Mouse (Mus musculus): Measurements from ENCODE around the gene Prox1. TPM values are rescaled to one million over a fixed set of nuclear protein-coding genes. Genes with fewer than 3 reads are reported as not detected.

The Prox1 gene
- polyA plus RNA-seq, 3 experiments from 2014 or later = 0.18 TPM; not detected in 2

DNA sequence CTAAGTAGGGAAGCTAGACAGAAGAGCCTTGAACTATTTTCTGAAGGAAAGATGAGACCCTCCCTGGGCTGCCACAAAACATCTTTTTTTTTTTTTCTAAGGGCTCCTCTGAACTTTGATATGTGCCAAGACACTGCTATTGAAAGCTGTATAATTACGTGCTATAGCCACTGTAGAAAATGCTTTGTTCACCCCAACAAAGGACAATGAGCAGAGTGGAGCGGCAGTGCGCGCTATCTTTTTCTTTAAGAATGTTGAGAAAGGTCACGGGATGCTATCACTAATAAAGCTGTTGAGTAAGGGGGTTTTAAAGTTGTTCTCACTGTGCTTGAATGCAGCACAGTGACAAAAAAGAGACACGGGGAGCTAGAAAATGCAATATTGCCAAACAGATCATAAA is 30.0 kb downstream of the Prox1 start:
- ATAC-seq = no peak

- no peak for ATAC-seq
These were observed 30.7 kb downstream of the Prox1 start for GRCm38 (mm10) chr1:190139711-190140405.

DNA sequence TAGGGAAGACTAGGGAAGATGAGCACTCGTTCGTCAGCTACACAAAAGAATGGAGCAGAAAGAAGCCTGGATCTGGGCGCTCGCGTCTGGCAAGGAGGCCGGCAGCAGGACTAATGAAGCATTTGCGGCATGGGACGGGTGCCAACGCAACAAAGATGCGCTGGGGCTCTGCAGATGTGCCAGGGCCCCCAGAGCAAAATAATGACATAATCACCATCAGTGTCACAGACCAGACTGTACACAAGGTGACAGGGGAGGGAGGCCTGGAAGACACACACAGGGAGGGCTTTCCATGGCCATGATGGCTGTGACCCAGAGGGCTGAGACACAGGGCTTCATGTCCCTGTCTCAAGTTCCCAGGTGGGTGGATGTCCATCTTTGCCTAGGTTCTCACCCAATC is 32.6 kb downstream of the Prox1 start:
- no peak for ATAC-seq

DNA sequence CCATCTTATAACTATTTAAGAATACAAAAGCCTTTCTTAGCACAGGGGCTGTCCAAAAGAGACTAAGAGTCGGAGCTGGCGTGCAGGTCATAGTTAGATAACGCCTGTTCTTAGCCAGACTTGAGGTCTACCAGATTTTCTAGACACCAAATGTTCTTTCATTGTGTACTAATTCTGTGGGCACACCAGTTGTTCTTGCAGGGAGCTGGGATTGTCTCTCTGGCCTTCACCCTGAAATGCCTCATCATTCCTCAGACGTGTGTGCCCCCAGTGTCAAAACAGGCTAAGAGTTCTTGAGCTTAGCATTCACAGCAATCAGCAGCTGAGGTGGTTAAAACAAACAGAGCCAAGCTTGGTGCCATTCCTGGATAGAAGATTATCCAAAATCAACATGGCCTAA is 37.6 kb downstream of the Prox1 start:
- no peak for ATAC-seq

GRCm38 (mm10) chr1:190130888-190131287 is 39.6 kb downstream of the Prox1 start:
- ATAC-seq = no peak

- no peak for ATAC-seq
These were observed 41.0 kb downstream of the Prox1 start for GRCm38 (mm10) chr1:190129553-190129952.

DNA sequence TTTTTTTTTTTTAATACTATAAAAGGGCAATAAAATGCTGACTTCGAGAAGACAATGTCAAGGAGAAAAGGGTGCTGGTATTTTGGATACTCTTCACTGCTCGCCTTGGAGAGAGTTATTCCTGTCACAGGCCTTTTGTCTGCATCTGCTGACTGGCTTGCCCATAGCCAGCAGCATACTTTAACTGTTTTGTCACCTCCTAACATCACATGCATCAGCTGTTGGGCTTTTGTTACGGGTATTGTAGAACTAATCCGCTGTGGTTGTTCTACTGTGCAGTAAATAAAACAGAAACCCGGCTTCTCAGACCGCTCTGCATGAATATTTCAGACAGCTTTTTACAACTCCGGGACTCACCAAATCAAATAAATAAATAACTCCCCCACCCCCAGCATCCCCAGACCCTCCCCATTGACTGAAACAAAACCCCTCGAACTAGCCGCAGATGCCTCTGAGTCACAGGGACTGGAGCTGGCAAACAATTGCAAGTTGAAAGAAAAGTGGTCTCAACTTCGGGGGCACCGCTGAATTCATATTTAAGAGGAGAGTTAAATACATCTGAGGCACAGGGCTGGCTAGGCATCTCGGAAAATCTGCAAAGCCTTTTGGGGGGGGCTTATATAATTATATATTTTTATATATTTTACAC is 41.7 kb downstream of the Prox1 start:
- no peak for ATAC-seq

GRCm38 (mm10) chr1:190127878-190128277 is 42.6 kb downstream of the Prox1 start:
- no peak for ATAC-seq

GRCm38 (mm10) chr1:190127163-190127795 is 43.2 kb downstream of the Prox1 start:
- ATAC-seq = no peak

DNA sequence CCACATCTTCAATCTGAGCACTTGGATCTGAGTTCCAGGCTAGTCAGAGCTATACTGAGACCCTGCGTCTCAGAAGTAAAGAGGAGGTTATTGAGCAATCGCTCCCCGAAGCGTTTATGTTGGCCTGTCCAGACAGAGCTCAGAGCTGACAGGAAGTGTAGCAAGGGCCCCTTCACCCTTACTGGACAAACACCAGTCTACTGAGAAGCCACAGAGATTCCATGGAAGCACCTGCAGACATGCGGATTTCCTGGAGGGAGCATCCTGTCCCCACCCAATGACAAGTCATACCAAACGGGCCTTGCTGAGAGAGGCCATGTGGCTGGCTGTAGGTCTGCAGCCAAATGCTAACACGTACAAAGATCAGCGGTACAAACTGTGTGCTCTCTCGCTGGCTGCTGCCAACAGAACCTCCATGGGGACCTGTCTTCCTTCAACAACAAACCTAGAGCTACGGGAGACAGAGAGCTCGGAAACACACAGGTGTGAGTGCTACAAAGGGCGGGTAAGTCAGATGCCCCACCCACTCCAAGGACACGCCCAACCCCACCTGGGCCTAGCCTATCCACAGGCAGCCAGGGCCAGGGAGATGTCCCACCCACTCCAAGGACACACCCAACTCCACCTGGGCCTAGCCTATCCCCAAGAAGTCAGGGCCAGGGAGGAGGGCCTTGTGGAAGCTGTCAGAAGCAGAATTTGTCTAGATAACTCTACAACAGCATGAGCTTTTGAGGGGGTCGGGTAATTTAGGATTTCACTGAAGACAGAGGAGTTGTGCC is 45.4 kb downstream of the Prox1 start:
- no peak for ATAC-seq

DNA sequence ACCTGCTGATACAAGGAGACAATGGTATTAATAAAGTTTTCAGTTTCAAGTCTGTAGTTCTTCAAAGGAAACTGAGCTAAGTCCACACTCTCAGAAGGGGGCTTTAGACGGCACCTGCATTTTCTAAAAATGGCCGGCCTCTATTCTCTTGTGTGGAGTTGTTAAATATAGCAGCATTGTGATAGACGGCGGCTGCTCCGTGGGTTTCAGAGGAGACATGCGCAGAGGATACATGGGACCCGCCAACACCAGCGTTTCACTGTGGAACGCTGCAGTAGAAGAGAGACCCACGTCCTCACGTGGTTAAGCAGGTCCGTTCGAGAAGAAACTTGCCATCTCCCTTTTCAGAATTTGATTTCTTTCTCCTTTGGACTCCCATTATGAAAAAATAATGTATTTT is 47.1 kb downstream of the Prox1 start:
- ATAC-seq = no peak

DNA sequence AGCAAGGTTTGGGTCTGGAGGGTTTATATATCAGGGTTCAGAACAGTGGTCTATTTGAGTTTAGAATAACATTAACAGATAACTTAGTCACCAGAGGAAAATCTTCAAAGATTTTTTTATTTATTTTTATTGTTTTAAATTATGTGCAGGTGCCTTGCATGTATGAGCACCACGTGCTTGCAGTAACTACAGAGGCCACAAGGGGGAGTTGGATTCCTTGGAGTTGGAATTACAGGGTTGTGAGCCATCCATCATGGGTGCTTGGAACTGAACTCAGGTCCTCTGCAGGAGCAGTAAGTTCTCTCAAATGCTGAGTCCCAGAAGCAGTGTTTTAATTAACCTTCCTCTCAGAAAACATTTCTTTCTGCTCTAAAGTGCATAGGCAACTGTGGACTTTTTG is 54.5 kb downstream of the Prox1 start:
- no peak for ATAC-seq

DNA sequence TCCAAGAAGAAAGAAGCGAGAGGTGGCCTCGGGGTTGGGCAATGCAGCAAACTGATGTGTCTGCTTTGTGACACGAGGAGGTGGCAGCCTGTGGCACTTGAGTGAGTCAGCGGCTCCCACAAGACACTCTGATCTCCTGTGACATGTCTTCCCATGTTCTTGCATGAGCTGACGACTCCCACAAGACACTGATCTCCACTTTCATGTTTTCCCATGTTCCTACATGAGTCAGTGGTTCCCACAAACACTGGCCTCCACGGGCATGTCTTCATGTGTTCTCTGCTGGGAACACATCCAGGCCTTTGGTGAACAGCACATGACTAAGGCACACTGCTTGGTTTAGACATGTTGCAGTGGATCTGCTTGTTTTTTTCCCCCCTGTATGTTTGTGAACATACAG is 58.8 kb downstream of the Prox1 start:
- ATAC-seq = no peak

- ATAC-seq = no peak
These were observed 62.9 kb downstream of the Prox1 start for GRCm38 (mm10) chr1:190107587-190107986.

DNA sequence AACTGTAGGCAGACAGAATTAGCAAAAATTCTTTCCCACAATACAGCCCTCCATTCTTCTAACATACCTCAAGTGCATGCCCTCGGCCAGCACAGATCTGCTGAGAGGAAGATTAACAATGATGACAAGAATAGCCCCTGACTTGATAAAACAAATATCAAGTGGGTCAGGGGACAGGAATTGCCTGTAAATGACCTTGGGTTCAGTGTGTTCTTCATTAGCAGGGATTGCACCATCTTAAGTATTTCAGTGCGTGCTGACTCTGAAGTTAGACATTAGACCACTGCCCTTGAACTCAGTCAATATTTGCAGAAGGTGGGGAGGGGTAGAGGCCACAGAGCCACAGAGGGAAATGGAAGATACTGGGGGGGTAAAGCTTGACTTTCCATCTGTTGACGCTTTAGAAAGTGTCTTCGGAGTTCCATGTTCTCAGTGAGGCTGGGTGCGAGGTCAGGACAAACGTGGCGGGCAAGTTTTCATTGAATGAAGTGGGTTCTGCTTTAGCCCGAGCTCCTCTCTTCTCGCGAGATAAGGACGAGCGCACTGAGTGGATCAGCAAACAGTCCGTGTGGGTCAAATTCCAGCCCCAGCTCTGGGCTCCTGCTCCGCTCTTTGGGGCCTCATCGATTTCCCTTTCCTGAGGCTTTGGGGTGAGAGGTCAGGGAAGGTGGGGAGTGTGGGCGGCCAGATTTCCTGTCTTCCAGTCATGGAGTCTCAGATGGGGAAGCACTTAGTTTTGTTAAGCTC is 63.7 kb downstream of the Prox1 start:
- ATAC-seq = no peak

- ATAC-seq = no peak
These were observed 64.5 kb downstream of the Prox1 start for GRCm38 (mm10) chr1:190106060-190106459.

- no peak for ATAC-seq
These were observed 77.2 kb downstream of the Prox1 start for GRCm38 (mm10) chr1:190093326-190093725.

DNA sequence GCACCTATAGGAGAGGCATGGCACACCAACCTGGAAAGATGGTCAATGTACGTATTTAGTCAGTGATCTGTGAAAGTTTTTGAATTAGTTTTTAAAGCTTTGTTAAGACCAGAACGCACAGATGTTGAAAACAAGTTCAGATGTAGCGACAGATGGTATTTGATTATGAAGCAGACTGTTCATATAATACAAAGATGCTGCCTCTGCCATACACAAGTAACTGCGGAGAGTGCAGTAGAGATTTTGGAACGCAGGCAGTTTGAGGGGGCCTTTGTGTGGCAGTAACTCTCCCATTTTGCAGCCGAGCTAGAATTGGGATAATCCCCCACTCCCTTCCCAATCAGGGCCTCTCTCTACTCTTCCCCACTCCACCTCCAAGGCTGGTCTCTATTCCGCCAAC is 78.4 kb downstream of the Prox1 start:
- no peak for ATAC-seq

GRCm38 (mm10) chr1:190088929-190089328 is 81.6 kb downstream of the Prox1 start:
- ATAC-seq = no peak

- no peak for ATAC-seq
These were observed 84.8 kb downstream of the Prox1 start for GRCm38 (mm10) chr1:190085703-190086102.

- no peak for ATAC-seq
These were observed 90.8 kb downstream of the Prox1 start for GRCm38 (mm10) chr1:190079643-190080275.

DNA sequence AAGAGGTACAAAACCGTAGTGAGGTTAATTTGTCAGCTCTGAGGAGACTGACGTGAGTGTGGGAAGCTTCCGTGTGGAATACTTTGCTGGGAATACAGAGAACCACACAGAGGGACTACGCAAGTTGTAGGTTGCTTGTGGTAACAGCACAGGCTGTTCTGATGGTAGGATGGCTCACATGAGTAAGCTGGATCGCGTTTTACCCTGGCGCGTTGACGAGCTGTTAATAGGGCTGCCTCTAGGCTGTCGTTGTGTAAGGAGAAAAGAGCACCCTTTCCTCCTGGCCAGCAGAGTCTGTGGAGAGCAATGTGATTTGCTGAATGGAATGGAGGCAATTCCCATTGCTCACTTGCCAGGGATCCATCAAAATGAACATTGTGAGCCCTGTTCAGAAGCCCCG is 93.9 kb downstream of the Prox1 start:
- no peak for ATAC-seq

All from inflammation-experienced regulatory T-cells, adult 6 months (primary cell).